Mouse (Mus musculus): ENCODE measurements at regions not wholly inside any gene's neighbourhood (a gene's known extent, or its start where the extent isn't known, plus 50 kb on each side); places are given as distances from the start of the nearest gene placed in this dataset.

GRCm38 (mm10) chr2:92528119-92528830 is 67.9 kb upstream of the Slc35c1 start:
- Histone ChIP-seq H3K4me3 (ENCODE audit: insufficient read depth, low read depth, low read length) (no peak overlapping the region), H3K27me3 (replicated peaks; ENCODE audit: control insufficient read depth, insufficient read depth, low read length) (no peaks in the 10 kb centered on the region), H3K36me3 (ENCODE audit: control insufficient read depth, insufficient read depth, low read length) (no peaks in the 10 kb centered on the region), H3K4me1 (ENCODE audit: control insufficient read depth, insufficient read depth, low read length) (peaks cover 14% of the 10 kb centered on the region; the same call in 1 of the 2 replicates), H3K27ac (ENCODE audit: insufficient read depth, low read depth, low read length) (no peak overlapping the region; the same call in 1 of the 2 replicates)
- WGBS, result 57% methylated on average over 6 of the region's 6 CpGs
- DNase-seq, result peak; percentile 67
- no peak for TF ChIP-seq CTCF (conservative IDR thresholded peaks at IDR 0.05; ENCODE audit: insufficient read depth, insufficient read length, low read depth, low read length)
- TF ChIP-seq POLR2A (IDR thresholded peaks at IDR 0.05; ENCODE audit: low read depth, low read length), result no peak

- Histone ChIP-seq H3K4me3 (ENCODE audit: insufficient read depth, low read depth, low read length) (no peak overlapping the region), H3K36me3 (ENCODE audit: control insufficient read depth, insufficient read depth, low read length) (no peaks in the 10 kb centered on the region), H3K4me1 (ENCODE audit: control insufficient read depth, insufficient read depth, low read length) (peaks cover 18% of the 10 kb centered on the region; the same call in 1 of the 2 replicates), H3K27ac (ENCODE audit: insufficient read depth, low read depth, low read length) (no peak overlapping the region), H3K27me3 (replicated peaks; ENCODE audit: control insufficient read depth, insufficient read depth, low read length) (no peaks in the 10 kb centered on the region)
- DNase-seq, result peak; percentile 58
- 83% methylated on average over 5 of the region's 5 CpGs for WGBS
- TF ChIP-seq CTCF (conservative IDR thresholded peaks at IDR 0.05; ENCODE audit: insufficient read depth, insufficient read length, low read depth, low read length) (no peak), POLR2A (IDR thresholded peaks at IDR 0.05; ENCODE audit: low read depth, low read length) (no peak)
Measured at GRCm38 (mm10) chr2:92526676-92527395, 66.5 kb upstream of the Slc35c1 start.

- no peak for TF ChIP-seq CTCF (conservative IDR thresholded peaks at IDR 0.05; ENCODE audit: insufficient read depth, insufficient read length, low read depth, low read length)
- TF ChIP-seq POLR2A (IDR thresholded peaks at IDR 0.05; ENCODE audit: low read depth, low read length), result no peak
- DNase-seq, result no peak
- Histone ChIP-seq H3K27ac (ENCODE audit: insufficient read depth, low read depth, low read length) (no peak overlapping the region), H3K27me3 (replicated peaks; ENCODE audit: control insufficient read depth, insufficient read depth, low read length) (no peaks in the 10 kb centered on the region), H3K36me3 (ENCODE audit: control insufficient read depth, insufficient read depth, low read length) (no peaks in the 10 kb centered on the region), H3K4me3 (ENCODE audit: insufficient read depth, low read depth, low read length) (no peak overlapping the region), H3K4me1 (ENCODE audit: control insufficient read depth, insufficient read depth, low read length) (peaks cover 19% of the 10 kb centered on the region; the same call in 1 of the 2 replicates)
- WGBS, result 81% methylated on average over 7 of the region's 7 CpGs
Measured at GRCm38 (mm10) chr2:92525628-92526027, 65.3 kb upstream of the Slc35c1 start.

- Histone ChIP-seq H3K36me3 (ENCODE audit: control insufficient read depth, insufficient read depth, low read length) (no peaks in the 10 kb centered on the region), H3K4me1 (ENCODE audit: control insufficient read depth, insufficient read depth, low read length) (peaks cover 19% of the 10 kb centered on the region; the same call in 1 of the 2 replicates), H3K27me3 (replicated peaks; ENCODE audit: control insufficient read depth, insufficient read depth, low read length) (no peaks in the 10 kb centered on the region), H3K27ac (ENCODE audit: insufficient read depth, low read depth, low read length) (no peak overlapping the region), H3K4me3 (ENCODE audit: insufficient read depth, low read depth, low read length) (no peak overlapping the region)
- 85% methylated on average over 10 of the region's 10 CpGs for WGBS
- DNase-seq, result no peak
- TF ChIP-seq POLR2A (IDR thresholded peaks at IDR 0.05; ENCODE audit: low read depth, low read length) (no peak), CTCF (conservative IDR thresholded peaks at IDR 0.05; ENCODE audit: insufficient read depth, insufficient read length, low read depth, low read length) (no peak)
Measured at GRCm38 (mm10) chr2:92525062-92525623, 64.8 kb upstream of the Slc35c1 start.

- Histone ChIP-seq H3K27ac (ENCODE audit: insufficient read depth, low read depth, low read length) (no peak overlapping the region), H3K4me1 (ENCODE audit: control insufficient read depth, insufficient read depth, low read length) (peaks cover 15% of the 10 kb centered on the region; the same call in 1 of the 2 replicates)
- 61% methylated on average over 9 of the region's 9 CpGs for WGBS
Measured at GRCm38 (mm10) chr2:92524346-92524905, 64.1 kb upstream of the Slc35c1 start.

GRCm38 (mm10) chr2:92523321-92523895 is 63.1 kb upstream of the Slc35c1 start:
- TF ChIP-seq POLR2A (IDR thresholded peaks at IDR 0.05; ENCODE audit: low read depth, low read length) (no peak), CTCF (conservative IDR thresholded peaks at IDR 0.05; ENCODE audit: insufficient read depth, insufficient read length, low read depth, low read length) (no peak)
- DNase-seq, result no peak
- H3K27ac ChIP-seq (ENCODE audit: insufficient read depth, low read depth, low read length), result no peak overlapping the region
- no peak overlapping the region for H3K4me3 ChIP-seq (ENCODE audit: insufficient read depth, low read depth, low read length)
- H3K27me3 ChIP-seq (replicated peaks; ENCODE audit: control insufficient read depth, insufficient read depth, low read length), result no peaks in the 10 kb centered on the region
- peaks cover 8% of the 10 kb centered on the region; the same call in 1 of the 2 replicates for H3K4me1 ChIP-seq (ENCODE audit: control insufficient read depth, insufficient read depth, low read length)
- WGBS, result 65% methylated on average over 13 of the region's 13 CpGs
- H3K36me3 ChIP-seq (ENCODE audit: control insufficient read depth, insufficient read depth, low read length), result no peaks in the 10 kb centered on the region

More at GRCm38 (mm10) chr2:92524346-92524905, 64.1 kb upstream of the Slc35c1 start:
- no peak for TF ChIP-seq CTCF (conservative IDR thresholded peaks at IDR 0.05; ENCODE audit: insufficient read depth, insufficient read length, low read depth, low read length)
- no peak for TF ChIP-seq POLR2A (IDR thresholded peaks at IDR 0.05; ENCODE audit: low read depth, low read length)
- H3K27me3 ChIP-seq (replicated peaks; ENCODE audit: control insufficient read depth, insufficient read depth, low read length), result no peaks in the 10 kb centered on the region
- DNase-seq, result peak; percentile 67
- no peak overlapping the region for H3K4me3 ChIP-seq (ENCODE audit: insufficient read depth, low read depth, low read length)
- H3K36me3 ChIP-seq (ENCODE audit: control insufficient read depth, insufficient read depth, low read length), result no peaks in the 10 kb centered on the region

Measured in kidney, adult 2 months (tissue).